Mouse (Mus musculus): Measurements from ENCODE around the gene Mettl3.

The Mettl3 gene

GRCm38 (mm10) chr14:52284191-52284590 lies 20.7 kb downstream of the Mettl3 start:
- DNase-seq (ENCODE audit: low spot score): no peak

- no peak for DNase-seq (ENCODE audit: low spot score)
Measured at GRCm38 (mm10) chr14:52283629-52284028, 21.3 kb downstream of the Mettl3 start.

GRCm38 (mm10) chr14:52279747-52280120 lies 25.2 kb downstream of the Mettl3 start:
- DNase-seq (ENCODE audit: low spot score): no peak

GRCm38 (mm10) chr14:52278932-52279746 lies 25.8 kb downstream of the Mettl3 start, which contains the start of the genes Tox4 and Rab2b:
Gene Tox4, plus strand, starts transcription at chr14:52279146.
Gene Rab2b, minus strand, starts transcription at chr14:52279545.
- peak; percentile 99 for DNase-seq (ENCODE audit: low spot score)

- no peak for DNase-seq (ENCODE audit: low spot score)
Measured at GRCm38 (mm10) chr14:52277210-52277609, 27.7 kb downstream of the Mettl3 start.

GRCm38 (mm10) chr14:52272781-52273180 lies 32.1 kb downstream of the Mettl3 start:
- DNase-seq (ENCODE audit: low spot score): no peak

GRCm38 (mm10) chr14:52257484-52258213 lies 47.3 kb downstream of the Mettl3 start, which contains the start of gene Chd8:
Gene Chd8, minus strand, starts transcription at chr14:52257780.
- DNase-seq (ENCODE audit: low spot score): peak; percentile 98

GRCm38 (mm10) chr14:52256311-52257175 lies 48.4 kb downstream of the Mettl3 start:
- DNase-seq (ENCODE audit: low spot score): peak; percentile 48

- DNase-seq (ENCODE audit: low spot score): no peak
Measured at GRCm38 (mm10) chr14:52246129-52246528, 58.8 kb downstream of the Mettl3 start.
